Mouse (Mus musculus): Measurements from ENCODE around the gene Gpr18.
A peak's percentile ranks its signal among the peaks of the same experiment; 100 is the strongest.

Gpr18 gene

GRCm38 (mm10) chr14:121915621-121916020 lies at the start of gene Gpr18:
Gene Gpr18 (minus strand): TSS chr14:121915781.
- DNase-seq = peak; percentile 49

GRCm38 (mm10) chr14:121964990-121965389 lies 49.4 kb upstream of the Gpr18 start, which contains the start of gene Gpr183:
Gene Gpr183 (minus strand): TSS chr14:121965195.
- DNase-seq = no peak

DNA sequence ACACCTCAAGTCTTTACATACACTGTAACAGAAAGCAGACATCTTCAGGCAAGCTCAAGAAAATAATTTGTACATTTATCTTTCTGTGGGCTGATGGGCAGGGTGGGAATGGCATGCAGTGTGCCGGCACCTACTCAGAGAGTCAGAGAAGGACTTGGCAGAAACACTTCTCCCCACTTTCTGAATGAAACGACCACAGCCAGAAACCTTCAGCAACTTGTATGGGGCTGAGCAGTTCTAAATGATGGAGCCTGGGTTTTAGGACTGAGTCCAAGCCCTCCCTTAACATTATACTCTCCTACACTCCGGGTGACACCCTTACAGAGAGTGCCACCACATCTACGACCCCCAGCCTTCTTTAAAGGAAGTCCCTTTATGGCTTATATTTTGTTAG lies 48.4 kb upstream of the Gpr18 start:
- DNase-seq = no peak

- no peak for DNase-seq
These were observed 47.8 kb upstream of the Gpr18 start for GRCm38 (mm10) chr14:121963251-121963941.

- no peak for DNase-seq
These were observed 46.7 kb upstream of the Gpr18 start for GRCm38 (mm10) chr14:121962128-121962890.

DNA sequence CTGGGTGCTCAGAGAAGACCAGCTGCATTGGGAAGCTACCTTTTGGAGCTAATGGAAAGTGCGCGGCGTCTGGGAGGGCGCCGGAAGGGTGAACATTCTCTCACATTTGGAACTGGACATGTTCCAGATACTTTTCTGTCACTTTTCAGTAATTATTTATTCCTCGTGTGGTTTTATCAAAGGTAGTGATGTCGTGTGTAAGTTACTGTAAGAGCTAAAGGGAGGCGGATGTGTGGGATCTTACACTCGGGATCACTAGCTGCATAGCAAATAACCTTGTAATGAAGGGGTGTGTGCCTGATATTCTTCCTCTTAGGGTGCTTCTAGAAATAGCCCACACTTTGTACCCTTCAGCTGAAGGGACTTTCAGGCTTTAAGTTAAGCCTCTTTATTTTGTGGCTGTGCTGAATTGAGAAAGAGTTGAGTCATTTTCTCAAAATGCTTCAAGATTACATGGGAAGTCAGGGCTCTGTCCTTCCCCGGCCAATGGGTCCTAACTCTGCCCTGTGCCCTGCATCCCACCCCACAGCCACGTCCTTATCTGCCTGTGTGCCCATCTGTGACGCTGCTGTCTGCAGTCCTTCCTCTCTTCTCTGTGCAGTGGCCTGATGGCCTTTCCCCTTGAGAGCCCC lies 46.0 kb upstream of the Gpr18 start:
- DNase-seq = no peak

DNA sequence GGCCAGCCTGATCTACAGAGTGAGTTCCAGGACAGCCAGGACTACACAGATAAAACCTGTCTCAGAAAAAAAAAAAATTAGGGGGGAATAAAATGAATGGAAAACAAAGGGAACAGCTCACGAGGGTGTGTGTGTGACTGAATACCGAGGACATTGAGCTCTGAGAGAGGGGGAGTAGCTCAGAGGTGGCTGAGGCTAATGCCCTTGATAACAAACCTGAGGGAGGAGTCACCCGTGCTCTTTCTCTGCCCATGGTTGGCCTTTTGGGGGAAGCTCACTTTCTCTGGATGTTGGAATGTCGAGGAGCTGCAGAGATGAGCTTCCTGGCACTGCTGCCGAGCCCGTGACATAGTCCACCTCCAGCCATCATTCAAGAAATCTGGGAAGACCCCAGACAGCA lies 45.4 kb upstream of the Gpr18 start:
- no peak for DNase-seq

DNA sequence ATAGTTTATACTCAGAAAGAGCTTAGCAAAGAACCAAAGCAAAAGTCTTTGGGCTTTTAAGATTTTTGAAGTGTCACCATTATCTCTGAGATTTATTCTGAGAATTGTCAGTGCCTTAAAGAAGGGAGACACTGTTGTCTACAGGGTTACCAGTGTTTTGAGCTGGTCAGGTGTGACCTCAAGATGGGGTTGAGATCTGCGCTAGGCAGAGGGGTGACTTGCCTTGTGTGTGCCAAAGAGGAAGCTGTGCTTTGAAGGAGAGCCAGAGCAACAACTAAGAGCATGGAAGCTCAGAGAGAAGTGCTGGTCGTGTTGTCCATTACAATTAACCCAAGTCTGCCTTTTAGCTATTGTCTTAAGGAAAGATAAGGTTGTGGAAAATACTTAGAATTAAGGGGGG lies 45.0 kb upstream of the Gpr18 start:
- DNase-seq = no peak

DNA sequence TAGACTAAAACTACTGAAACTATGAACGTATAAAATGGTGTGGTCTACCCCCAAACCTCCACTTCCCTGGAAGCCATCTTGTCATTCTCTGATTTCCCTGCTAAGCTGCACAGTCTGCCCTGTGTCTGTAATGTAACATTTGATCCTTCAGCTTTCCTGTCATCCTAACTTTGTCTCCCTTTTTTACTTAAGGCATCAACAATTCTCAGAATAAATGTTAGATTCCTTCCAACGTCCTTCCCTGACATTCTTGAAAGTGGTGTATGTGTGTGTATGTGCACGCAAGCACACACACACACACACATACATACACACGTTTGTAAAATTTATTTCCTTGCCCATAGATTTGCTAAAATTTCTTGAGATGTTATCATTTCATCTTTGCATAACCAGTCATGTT lies 44.5 kb upstream of the Gpr18 start:
- DNase-seq = no peak

DNA sequence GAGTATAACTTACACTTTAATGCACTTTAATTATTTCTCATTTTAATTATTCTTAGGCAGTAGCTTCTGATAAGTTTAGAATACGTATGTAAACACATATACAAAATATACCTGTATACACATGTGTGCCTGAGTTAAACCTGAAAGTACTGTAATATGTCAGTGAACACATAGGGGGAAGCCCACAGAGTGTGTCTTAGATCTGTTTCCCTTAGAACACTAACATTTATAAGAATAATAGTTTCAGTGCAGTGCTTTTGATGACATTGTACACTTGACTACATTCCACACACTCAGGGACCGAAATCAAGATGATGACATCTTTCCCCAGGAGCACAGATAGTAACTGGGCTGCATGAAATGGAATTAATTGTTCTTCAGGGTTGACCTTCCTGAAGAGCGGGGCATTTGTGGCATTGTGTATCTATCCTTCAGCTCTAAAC lies 44.0 kb upstream of the Gpr18 start:
- no peak for DNase-seq

- no peak for DNase-seq
These were observed 43.4 kb upstream of the Gpr18 start for GRCm38 (mm10) chr14:121958751-121959537.

DNA sequence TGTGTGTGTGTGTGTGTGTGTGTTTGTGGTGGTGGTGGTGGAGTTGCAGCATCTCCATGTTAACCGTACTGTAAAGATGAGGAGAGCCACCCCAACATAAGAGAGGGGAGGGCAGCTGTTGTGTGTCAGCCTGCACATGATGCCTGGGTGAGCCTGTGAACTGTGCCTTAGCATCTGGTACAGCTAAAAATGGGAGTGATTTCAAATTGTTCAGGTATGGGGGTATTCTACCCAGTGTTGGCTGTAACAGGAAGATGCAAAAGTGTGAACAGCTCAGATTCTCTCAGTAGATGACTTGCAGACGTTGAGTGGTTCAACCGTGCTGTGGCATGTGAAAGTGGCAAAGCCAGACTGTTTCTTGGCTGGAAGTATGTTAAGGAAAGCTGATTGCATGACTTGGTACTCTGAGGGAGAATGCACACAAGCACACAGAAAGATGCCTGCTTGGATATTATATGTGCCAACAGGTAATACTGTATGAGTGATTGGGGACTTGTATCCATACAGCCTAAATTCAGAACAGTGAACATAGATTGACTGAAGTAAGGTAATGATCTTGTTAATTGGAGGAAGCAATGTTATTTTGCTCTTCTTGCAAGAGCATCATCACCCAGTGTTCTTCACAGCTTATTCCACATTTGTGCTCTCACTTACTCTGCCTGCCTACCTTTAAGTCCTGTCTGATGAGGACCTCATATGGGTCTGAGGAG lies 42.6 kb upstream of the Gpr18 start:
- no peak for DNase-seq

GRCm38 (mm10) chr14:121957176-121957871 lies 41.7 kb upstream of the Gpr18 start:
- DNase-seq = no peak

- no peak for DNase-seq
These were observed 40.7 kb upstream of the Gpr18 start for GRCm38 (mm10) chr14:121956291-121956690.

GRCm38 (mm10) chr14:121955176-121955795 lies 39.7 kb upstream of the Gpr18 start:
- no peak for DNase-seq

- no peak for DNase-seq
These were observed 39.0 kb upstream of the Gpr18 start for GRCm38 (mm10) chr14:121954608-121955007.

DNA sequence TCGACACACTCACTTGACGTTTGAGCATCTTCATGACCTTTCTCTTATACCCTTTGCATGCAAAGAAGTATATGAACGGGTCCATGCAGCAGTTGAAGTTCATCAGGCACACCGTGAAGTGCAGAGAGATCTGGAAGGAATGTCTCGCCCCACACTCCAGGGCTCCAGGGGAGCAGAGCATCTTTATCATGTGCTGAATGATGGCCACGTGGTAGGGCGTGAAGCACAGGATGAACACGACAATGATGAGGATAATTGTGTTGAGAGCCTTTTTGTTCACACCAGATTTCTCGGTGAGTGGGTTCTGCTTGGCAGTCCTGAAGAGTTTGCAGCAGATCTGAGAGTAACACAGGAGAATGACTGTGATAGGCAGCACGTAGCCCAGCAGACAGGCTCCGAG lies 38.5 kb upstream of the Gpr18 start:
- DNase-seq = no peak

DNA sequence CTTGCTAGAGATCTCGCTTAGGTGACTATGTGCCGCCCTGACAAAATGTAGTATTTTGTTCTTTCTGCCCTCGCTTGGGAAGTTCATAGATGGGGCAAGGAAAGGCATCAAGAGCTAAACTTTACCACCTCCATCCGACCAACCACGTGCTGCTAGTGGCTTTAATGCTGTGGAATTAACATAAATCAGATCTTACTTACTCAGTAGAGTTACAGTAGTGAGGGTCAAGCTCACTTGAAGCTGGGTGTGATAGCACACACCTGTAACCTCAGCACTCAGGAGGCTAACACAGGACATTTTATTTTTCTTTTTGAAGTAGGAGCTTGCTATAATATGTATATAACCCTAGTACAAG lies 36.4 kb upstream of the Gpr18 start:
- DNase-seq = no peak

DNA sequence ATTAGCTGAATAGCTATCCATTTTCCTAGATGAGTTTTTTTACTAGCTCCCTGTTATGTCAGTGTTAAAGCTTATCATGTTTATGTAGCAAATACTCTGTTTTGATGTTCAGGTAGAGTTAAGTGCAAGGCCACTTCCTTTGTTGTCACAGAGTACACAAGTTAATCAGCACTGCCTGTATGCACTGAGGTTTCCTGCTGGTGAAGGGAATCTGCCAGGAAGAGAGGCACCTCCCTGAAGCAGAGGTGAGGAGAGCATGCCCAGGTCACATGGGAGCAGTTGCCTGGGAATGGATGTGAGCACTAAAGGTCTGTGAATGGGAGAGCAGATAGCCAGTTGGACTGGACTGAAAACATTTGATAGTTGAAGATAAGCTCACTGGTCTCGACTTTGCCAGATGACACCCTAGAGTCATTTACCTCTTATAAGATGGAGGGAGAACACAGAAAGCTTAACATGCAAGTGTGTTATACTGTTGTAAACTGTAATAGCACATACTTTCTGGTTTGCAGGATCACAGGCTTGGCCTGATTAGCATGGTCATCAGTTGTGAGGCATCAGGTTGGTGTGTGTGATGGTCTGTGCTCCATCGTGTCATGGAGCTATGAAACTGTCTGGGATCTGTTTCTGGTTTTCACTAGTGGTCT lies 35.9 kb upstream of the Gpr18 start:
- DNase-seq = no peak

GRCm38 (mm10) chr14:121949897-121950296 lies 34.3 kb upstream of the Gpr18 start:
- DNase-seq = no peak

DNA sequence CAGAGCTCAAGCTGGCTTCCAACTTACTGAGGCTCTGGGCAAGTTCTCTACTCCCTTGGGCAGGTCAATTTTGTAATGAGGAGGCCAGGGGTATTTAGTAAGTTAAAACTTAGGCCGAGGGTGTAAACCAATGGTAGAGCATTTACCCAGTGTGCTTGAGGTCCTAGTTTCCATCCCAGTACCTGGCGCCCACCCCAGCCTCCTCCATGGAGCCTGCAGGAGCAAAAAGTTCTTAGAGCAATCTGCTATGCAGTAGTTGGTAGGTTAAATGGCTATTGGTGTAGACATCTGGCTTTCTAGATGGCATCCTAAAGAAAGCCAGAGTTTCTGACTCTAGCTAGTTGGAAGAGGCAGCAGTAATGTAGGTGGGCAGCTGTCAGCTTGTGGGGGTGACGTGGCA lies 33.9 kb upstream of the Gpr18 start:
- no peak for DNase-seq

Measured in thymus, postnatal 4 days (tissue).